Mouse (Mus musculus) R1 (cell line): ENCODE data around the gene Cox20.

Experiments used
- DNase-seq: peaks from one replicate; pipeline ENCODE4 v3.0.0-alpha.2; 2018; ENCODE audit warnings: low read depth, low spot score

The Cox20 gene

GRCm38 (mm10) chr1:178351643-178352042 is 32.7 kb downstream of the Cox20 start:
- peak; percentile 51 for DNase-seq

- DNase-seq = no peak
Measured at GRCm38 (mm10) chr1:178354576-178354975, 35.6 kb downstream of the Cox20 start.

- peak; percentile 91 for DNase-seq
Measured at GRCm38 (mm10) chr1:178357776-178358710, 39.1 kb downstream of the Cox20 start.

- DNase-seq = peak; percentile 99
Measured at GRCm38 (mm10) chr1:178360264-178360663, 41.3 kb downstream of the Cox20 start.

GRCm38 (mm10) chr1:178360702-178361101 is 41.8 kb downstream of the Cox20 start:
- DNase-seq = peak; percentile 100

- peak; percentile 71 for DNase-seq
Measured at GRCm38 (mm10) chr1:178365171-178365570, 46.2 kb downstream of the Cox20 start.

- no peak for DNase-seq
Measured at GRCm38 (mm10) chr1:178368121-178368520, 49.2 kb downstream of the Cox20 start.

GRCm38 (mm10) chr1:178368548-178369271 is 49.8 kb downstream of the Cox20 start:
- peak; percentile 80 for DNase-seq

- DNase-seq = peak; percentile 75
Measured at GRCm38 (mm10) chr1:178369272-178369651, 50.3 kb downstream of the Cox20 start.
